Comparison of ENCODE assay signal across 8 mouse cellular contexts in the genomic region with DNA sequence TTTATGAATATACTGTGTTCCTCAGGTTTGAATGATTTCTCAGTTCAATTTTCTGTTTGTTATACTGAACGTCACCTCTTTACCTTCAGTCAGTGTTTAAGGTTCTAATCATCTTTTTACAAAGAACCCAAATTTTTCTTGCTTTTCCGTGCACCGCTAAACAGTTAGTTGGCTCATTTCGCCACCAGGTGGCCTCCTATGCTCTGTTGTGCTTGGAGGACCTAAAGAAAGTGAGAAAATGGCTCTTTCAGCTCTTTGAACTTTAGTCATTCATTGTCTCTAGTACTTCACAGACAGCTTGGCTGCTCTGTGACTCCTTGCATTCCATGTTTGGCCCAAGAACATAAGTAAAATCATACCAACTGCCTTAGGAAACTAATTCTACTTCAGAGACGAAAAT.
DNase-seq lines count a peak whose midpoint lies in the region; ATAC-seq and TF ChIP-seq lines count a peak whose summit lies in the region.

No protein-coding gene starts in this region.

- TF ChIP-seq EP300 in ES-Bruce4 (IDR thresholded peaks at IDR 0.05; ENCODE audit: insufficient read depth, low read depth, low read length), result no peak

- no peaks in the 10 kb centered on the region for H3K27me3 ChIP-seq in ES-Bruce4 (ENCODE audit: control insufficient read depth, insufficient read depth, low read length, poor library complexity, severe bottlenecking)

- TF ChIP-seq POLR2A in ES-Bruce4 (IDR thresholded peaks at IDR 0.05; ENCODE audit: insufficient read depth, low read length), result no peak

- no peaks in the 10 kb centered on the region for H3K9me3 ChIP-seq in ES-Bruce4 (replicated peaks; ENCODE audit: control insufficient read depth, insufficient read depth, low read length, poor library complexity, severe bottlenecking)

- no peak for ATAC-seq in cerebellum, adult (ENCODE audit: insufficient number of reproducible peaks, low FRiP score, low TSS enrichment)
- ATAC-seq in megakaryocyte progenitor cell, adult 5-6 weeks (replicated peaks; ENCODE audit: poor library complexity), result no peak; the same call in 1 of the 2 replicates

- peak; percentile 31 for TF ChIP-seq CTCF in ES-Bruce4 (IDR thresholded peaks at IDR 0.05; ENCODE audit: low read depth, low read length)

- no peak overlapping the region for H3K4me3 ChIP-seq in ES-Bruce4 (ENCODE audit: low read depth, low read length)

- H3K4me1 ChIP-seq in ES-Bruce4 (ENCODE audit: control insufficient read depth, insufficient read depth, low read length), result no peaks in the 10 kb centered on the region

- peak; percentile 27 to 49 for DNase-seq in cerebellum, postnatal 25 days
- peak; percentile 28 to 52 for DNase-seq in left cerebral cortex, postnatal 14 days (ENCODE audit: low spot score in 2 of 2)
- DNase-seq in left cerebral cortex, postnatal 36 days (ENCODE audit: low spot score in 2 of 2), result no peak
- DNase-seq in embryo, embryonic 9.5 days (ENCODE audit: extremely low spot score), result peak; percentile 62
- DNase-seq in lung, postnatal 10 days, result peak; percentile 46

- H3K36me3 ChIP-seq in ES-Bruce4 (ENCODE audit: control insufficient read depth, insufficient read depth, low read length, poor library complexity, severe bottlenecking), result no peaks in the 10 kb centered on the region

- intact Hi-C loops in left cerebral cortex, postnatal 14 days (cut with DNase I), result loop anchor here (10.0 kb wide), 2 partner anchors 102 to 1012 kb away; no protein-coding TSS in a partner anchor
- intact Hi-C loops in left cerebral cortex, postnatal 36 days (cut with DNase I), result loop anchor here (5.0 to 10.0 kb wide), 3 partner anchors 80 to 1022 kb away; a partner anchor contains a TSS

- H3K27ac ChIP-seq in ES-Bruce4 (ENCODE audit: insufficient read depth, low read length), result no peak overlapping the region

- H3K9ac ChIP-seq in ES-Bruce4 (ENCODE audit: low read depth, poor library complexity, severe bottlenecking), result no peak overlapping the region

Comparison
In these comparisons a context has a peak if more than half of its experiments do, and no peak if none do; other contexts are left out.
1. DNase-seq: peak in cerebellum, postnatal 25 days (2 of 2), left cerebral cortex, postnatal 14 days (2 of 2), embryo, embryonic 9.5 days (single experiment) and lung, postnatal 10 days (single experiment); none in left cerebral cortex, postnatal 36 days (0 of 2).